Mouse (Mus musculus) large intestine, adult 2 months (tissue): ENCODE measurements around the gene Dnah5. TPM values are rescaled to one million over a fixed set of nuclear protein-coding genes. Genes with fewer than 3 reads are reported as not detected.

Source experiments
- DNase-seq: peaks from one replicate; pipeline ENCODE4 v3.0.0-alpha.2; 2012; ENCODE audit warnings: low read depth, low spot score
- WGBS: fragments of 180-500 bp; shearing (Covaris S2); methylation state at CpG from one replicate; pipeline ENCODE4 v1.1.7; 2018; 5-methylcytosine and 5-hydroxymethylcytosine counted together
- polyA plus RNA-seq: library from polyadenylated mRNA; depleted of rRNA; stranded (reverse); fragments of >200 nt; gene quantifications from 2 replicates; pipeline ENCODE4 v1.2.3, GENCODE M21; 2012; rRNA removed

Dnah5 gene
- polyA plus RNA-seq = 0.03 and 0.05 TPM in 2 replicates

DNA sequence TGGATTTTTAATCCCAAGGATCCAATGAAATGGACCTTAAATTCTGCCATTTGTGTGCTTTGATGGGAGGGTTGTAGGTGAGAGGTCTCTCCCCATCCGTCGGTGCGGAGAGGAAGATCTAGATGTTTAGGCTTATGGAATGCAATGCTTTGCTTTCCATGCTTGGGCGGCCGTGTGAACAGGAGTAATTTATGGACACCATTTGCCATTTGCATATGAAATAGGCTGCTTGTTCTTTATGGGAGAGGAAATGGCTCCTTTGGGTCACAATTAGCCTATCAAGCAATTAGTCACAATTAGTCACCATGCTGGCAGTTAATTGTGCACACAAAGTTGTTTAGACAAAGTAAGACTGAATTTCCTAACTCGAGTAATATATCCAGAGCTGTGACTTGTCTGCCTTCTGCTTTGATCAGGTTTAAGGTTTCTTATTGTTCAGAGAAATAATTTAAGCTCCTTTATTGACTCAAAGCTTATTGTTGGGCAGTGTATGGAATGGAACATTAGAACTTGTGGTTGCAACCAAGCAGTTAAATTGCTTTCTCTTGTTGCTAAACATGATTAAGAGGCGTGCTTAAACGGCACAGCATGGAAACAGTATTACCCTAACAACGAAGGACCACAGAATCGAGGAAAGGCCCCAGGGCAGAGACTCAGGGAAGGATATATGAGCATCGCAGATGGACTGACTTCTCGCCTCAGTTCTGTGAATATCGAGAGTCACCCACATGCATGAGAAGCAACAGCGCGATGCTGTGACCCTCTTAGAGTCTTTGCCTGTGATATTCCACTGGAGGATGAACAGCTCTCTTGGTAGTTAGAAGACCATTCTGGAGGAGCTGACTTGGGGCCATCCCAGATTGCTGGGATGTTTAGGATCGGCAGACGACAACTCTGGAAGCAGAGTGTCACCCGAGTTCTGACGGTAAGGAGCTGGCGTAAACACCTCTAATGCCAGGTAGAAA, at the start of gene Dnah5:
Dnah5 (plus strand) TSS at position 642 of the 965 bp plus-strand sequence.
- WGBS = 75% methylated on average over 20 of the region's 20 CpGs
- DNase-seq = no peak

DNA sequence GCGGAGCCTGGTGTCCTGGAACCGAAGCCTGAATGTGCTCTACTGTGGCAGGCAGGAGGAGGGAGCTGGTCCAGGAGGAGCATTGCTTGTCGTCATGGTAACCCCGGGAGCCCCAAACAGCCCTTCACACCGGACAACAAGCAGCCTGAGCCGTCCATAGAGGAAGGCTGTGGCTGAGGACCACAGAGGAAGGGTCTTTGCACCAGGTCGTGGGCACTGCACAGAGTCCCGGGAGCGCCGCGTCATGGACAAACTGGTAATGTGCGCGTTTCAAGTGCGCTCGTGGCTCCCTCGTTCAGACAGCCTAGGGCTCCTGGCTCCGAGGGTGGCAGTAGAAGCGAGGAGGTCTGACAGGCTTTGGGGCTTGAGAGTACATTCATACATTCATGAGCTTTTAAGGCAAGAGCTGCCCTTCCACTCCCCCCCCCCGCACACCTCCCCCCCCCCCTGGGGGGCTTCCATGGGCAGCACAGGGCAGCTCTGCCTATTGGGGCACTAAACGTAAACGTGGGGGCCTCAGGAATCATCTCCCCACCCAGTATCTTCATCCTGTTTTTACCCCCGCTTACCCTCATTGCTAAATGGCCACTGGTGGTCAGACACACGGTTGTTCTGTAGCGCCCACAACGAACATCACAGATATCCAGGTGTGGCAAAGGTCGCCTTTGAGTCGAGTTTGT, 48.6 kb upstream of the Dnah5 start:
- DNase-seq = no peak
- 10% methylated on average over 27 of the region's 27 CpGs for WGBS

DNA sequence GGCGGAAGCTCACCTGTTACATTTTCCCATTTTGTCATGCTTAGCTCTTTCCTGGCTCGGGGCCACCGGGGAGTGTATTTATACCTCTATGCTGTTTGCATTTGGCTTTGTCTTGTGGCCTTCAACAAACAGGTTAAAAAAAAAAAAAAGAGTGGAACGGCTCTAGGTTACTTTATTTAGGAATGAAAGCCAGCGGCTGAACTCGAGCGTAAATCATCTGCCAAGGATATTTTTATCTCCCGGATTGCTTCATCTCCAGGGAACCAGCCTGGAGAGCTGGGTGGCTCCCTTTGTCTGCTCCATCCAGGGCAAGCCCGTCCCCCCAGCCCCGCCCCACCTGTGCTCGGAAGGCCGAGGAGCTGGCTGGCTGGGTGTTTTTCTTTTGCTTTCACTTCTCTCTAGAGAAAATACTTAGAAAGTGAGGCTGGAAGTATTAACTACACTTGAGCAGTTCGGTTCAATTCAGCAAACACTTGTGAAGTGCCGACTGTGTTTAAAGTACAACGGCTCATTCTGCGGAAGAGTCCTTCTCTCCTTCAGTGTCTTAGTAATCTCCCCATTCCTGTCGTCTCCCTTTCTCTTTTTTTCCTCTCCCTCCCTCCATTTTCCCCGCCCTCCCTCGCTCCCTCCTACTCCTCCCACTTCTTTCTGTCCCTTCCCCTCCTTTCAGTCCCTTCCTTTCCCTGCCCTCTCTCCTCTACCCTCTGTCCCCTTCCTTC, 44.6 kb upstream of the Dnah5 start:
- 2% methylated on average over 19 of the region's 19 CpGs for WGBS
- DNase-seq = peak; percentile 60

DNA sequence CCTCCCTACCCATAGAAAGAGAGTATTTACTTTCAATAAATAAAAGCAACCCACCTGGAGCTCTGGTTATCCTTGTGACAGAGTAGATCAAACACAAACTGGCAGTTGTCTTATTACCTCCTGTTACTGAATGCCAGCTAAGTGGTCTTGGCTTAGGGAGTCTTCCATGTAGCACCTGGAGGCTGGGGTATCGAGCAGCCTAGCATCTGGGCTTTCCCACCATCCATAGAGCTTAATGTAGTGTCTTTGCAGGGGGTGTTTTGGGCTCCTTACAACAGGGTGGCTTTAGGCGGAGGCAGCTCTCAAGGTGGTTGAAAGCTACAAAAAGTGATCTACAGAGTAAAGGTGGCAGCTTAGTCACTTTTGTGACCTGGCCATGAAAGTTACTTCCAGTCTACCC, 41.3 kb upstream of the Dnah5 start:
- whole genome bisulfite sequencing = 85% methylated on average over 2 of the region's 2 CpGs
- DNase-seq = no peak

DNA sequence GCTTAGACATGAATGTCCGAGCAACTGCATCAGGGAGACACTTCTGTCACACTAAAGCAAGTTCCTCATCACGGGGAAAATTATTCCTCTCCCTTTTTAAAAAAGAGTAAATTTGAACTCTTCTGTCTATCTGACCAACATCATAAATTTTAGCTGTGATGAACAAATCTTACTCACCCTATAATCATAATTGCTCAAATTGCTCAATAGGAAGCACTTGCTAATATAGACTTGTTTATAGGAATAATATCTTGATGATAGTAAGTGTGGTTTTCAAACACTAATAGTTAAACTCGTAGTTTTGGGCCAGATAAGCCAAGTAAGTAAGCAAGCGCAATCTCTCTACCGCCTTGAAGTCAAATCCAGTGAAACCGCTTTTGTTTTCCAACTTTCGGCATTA, 38.3 kb upstream of the Dnah5 start:
- DNase-seq = no peak
- 83% methylated on average over 7 of the region's 7 CpGs for WGBS

DNA sequence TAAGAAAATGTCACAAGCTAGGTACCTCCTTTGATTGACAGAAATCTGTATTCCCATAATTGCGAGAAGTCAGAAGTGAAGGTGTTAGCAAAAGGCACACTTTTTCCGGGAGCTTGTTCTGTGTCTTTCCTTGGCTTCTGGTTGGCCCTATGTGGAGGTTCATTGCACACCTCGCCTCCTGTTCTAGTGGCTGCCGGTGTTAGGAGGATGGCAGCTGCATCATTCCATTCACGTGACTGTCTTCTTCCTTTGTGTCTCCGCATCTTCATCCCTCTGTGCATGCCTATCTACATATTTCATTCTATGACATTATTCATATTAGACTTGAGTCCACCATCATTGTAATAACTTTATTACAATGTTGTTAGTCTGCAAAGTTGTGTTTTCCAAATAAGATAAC, 37.5 kb upstream of the Dnah5 start:
- DNase-seq = no peak
- 87% methylated on average over 6 of the region's 6 CpGs for WGBS

DNA sequence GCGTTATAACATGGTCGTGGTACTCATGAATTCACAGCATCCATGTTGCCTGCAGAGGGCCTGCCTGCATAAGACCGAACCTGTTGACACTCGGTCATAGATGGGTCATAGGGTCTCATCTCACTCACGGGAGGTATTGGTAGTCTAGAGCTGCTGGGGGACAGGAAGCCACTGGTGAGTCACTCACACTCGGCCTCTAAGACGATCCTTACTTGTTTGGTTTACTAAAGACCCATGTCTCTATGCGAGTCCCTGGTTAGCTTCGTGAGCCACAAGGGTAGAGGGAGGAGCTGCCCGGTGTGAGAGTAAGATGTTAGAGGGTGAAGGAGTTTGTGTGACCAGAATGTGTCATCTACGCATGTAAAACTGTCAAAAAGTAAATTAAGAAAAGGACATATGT, 24.6 kb upstream of the Dnah5 start:
- WGBS = 74% methylated on average over 11 of the region's 11 CpGs
- no peak for DNase-seq

DNA sequence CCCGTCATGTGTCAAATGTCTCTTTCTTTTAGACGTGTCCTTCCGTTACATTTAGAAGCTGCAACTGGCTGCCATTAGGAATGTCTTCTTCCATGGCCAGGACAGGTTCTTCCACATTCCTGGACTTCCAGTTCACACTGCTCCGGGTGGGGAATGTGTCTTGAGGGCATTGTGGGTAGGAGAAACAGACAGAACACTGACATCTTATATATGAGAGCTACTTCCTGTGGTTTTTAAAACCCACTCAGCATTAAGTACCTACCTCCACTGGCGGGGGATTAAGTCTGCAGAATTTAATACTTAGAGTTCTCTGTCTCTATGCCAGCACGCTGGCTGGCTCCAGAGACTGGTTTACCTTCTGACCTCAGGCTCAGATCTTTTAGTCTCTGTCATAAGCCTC, 24.0 kb upstream of the Dnah5 start:
- WGBS = 53% methylated on average over 6 of the region's 6 CpGs
- DNase-seq = no peak

DNA sequence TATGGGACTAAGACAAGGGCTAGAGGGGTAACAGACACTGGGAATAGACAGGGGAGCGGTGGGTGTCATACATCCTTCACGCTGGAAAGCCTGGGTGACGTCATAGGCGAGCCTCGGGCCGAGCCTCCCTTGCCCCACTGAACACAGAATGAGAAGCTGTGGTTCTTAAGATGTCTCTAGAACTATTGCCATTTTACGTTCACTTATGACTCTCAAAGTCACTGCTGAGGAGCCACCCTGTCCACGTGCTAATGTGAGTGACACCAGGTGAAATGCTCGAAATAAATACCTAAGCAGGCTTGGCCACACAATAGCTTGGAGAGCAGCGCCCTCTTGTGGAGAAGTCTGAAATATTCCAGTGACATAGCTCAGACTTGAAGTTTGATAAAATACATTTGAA, 21.7 kb upstream of the Dnah5 start:
- peak; percentile 60 for DNase-seq
- WGBS = 16% methylated on average over 10 of the region's 10 CpGs

DNA sequence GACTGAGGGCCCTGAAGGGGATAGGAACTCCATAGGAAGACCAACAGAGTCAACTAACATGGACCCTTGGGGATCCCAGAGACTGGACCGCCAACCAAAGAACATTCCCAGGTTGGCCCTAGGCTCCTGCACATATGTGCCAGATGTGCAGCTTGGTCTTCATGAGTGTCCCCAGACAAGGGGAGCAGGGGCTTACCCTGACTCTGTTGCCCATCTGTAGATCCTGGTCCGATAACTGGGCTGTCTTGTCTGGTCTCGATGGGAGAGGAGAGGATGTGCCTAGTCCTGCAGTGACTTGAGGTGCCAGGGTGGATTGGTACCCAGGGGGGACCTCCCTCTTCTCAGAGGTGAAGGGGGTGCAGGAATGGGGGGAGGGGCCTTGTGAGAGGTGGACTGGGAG, 21.0 kb upstream of the Dnah5 start:
- DNase-seq = no peak
- 47% methylated on average over 3 of the region's 3 CpGs for WGBS

DNA sequence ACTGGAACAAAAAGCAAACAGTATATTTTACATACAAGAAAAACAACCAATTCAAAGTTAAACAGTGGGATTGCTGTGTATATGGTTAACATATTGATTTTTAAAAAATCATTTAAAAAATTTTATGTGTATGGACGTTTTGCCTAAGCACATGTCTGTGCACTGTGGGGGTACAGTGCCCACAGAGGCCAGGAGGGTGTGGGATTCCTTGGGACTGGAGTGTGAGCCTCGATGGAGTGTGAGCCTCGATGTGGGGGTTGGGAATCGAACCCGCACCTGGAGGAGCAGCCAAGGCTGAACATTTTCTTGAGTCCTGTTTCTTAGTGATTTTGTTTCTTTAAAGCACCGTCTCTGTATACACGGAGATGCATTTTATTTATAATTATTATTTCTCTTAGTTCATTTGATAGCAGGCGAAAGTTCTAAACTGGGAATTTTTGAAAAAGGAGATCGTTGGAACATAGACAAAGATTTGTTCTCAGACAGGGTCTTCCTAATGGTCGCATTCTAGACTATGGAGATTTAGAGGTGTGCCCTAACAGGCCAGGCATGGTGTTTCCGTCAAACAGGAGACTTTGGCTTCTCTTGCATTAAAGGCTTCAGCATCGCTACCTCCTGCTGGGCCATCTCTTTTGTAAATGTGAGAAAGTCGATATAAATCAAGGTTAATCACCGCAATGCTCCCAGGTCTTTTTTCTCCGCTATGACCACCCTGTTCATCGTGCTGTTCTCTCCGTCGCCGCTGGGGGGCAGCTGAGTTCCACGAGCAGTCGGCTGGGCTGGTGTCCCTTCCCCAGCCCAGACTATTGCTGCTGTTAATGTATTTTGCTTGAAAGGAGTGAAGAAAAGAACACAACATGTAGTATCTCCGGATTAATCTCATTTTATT, 15.8 kb upstream of the Dnah5 start:
- DNase-seq = peak; percentile 6
- WGBS = 26% methylated on average over 22 of the region's 22 CpGs

DNA sequence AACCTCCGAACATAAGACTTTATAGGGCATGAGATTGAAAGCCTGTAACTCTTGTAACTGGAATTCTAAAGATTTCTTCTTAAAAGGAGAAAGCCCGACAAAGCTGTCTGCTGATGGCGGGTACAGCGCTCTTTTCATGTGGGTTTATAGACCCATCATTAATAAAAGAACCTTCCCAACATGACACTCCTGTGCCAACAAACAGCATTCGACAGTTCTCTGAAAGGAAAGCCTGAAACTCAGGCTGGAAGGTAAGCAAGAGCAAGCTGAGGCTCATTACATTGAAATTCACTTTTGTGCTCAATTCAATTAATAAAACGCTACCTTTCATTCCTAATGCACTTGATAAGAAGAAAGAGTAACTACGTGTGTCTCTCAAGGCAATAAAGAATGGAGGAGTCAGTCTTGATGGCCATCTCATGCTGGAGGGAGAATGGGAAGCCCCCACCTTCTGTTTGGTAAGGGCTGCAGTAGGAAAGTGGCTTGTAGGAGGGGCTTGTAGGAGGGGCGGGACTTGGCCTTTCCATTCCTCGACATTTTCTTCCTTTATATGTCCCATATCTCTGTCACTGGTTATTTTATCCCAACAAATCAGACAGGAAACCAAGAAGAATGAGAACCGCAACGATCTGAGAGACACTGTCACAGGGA, 15.1 kb upstream of the Dnah5 start:
- no peak for DNase-seq
- 70% methylated on average over 11 of the region's 11 CpGs for WGBS

DNA sequence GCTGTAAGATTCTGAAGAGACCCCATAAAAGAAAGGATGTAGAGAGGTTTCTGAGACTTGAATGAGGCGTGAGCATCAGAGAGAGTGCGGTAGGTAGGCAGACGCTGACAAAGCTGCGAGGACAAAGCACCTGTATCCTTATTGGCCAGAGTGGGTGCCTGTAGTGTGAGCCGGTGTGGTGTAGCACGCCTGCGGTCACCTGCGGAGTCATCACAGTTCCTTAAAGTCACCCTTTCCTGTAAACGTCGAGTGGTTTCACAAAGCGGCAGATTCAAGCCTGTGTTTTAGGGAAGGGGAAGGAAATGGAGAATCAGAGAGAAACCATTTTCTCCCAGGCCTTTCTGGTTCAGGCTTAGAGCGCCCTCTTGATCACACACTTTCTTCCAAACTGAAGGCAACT, 13.9 kb upstream of the Dnah5 start:
- WGBS = 39% methylated on average over 12 of the region's 12 CpGs
- no peak for DNase-seq

DNA sequence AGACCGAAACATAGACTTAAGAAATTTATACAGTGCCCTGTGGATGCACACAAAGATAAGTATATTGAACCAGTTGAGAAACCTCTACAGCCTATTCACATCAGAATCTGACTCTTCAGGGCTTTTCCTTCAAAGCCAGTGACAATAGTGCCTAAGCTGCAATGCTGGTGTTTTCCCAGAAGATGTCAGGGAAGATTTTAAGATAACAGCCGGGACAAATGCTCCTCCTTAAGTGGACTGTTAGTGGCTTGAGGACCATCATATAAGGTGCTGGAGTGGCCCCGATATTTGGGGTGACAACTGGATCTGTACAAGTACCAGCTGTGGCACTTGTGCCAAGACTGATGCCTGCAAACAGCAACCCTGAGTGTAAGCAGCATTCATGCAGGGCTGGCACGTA, 4.9 kb upstream of the Dnah5 start:
- DNase-seq = no peak
- 47% methylated on average over 4 of the region's 4 CpGs for WGBS

DNA sequence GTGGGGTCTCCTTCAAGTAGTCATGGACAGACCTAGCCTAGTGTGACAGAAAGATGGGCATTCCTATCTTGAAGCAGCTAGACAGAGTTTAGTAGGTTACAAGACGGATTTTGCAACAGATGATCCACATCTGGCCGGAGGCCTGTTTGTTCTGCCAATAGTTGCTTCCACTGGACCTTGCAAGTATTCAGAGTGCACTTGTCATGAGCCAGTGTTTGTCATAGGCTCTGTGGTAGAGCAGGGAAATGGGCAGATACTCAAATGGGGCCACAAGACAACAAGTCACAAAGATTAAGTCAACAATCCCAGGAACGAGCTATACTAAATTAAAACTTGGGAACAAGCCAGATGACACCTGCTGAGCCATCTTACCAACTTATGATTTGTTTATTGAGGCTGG, 1.1 kb downstream of the Dnah5 start:
- no peak for DNase-seq
- WGBS = 51% methylated on average over 3 of the region's 3 CpGs

DNA sequence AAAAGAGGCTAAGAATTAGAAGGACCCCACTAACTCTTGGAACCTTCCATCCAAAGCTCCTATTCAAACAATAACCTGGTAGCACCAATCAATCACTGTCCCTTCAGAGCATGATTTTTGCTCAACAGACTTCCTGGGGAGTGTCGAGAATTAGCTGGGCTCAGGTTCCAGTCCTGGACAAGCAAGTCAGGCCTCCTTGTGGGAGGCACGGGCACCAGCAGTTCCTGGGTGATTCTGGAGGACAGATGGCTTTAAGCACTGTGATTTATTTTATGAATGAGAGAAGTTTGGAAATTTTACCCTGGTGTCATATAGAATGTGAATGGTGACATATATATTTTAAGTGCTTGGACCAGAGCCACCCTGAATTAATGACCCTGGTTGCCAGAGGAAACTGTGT, 4.0 kb downstream of the Dnah5 start:
- 44% methylated on average over 2 of the region's 2 CpGs for WGBS
- no peak for DNase-seq

DNA sequence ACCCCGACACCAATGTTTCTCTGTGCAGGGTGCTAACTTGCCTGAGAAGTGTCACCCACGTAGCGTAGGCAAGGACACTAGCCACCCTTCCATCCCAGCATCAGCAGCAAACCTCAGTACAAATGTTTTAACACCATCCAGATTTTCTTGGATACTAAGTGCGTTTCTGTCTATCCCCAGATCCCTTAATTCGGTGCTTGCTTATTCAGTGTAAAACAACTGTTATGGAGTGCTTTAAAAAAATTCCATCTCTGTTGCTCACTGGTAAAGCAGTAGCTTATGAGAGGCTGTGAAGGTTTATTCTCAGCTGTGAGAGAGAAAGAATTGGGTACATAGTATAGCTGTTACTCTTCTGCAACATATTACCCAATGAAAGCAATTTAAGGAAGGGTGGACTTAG, 9.5 kb downstream of the Dnah5 start:
- WGBS = 77% methylated on average over 5 of the region's 5 CpGs
- no peak for DNase-seq

DNA sequence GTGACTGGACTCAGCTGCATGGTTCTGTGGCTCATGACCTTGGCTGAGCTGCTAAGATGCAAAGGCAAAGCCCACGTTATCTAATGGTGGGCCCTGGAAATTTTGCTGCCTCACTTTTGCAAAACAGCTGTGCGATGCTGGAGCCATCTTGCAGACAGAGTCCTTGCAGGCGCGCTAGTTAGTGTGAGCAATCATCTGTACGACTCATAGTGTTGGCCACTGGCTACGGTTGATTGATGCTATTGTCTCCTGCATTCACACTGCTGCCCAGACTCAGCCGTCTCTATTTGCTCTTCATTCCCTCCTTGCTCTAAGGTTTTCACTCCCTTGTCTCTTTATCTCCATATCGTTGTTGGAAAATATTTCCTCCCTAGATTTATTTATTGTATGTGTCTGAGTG, 12.8 kb downstream of the Dnah5 start:
- DNase-seq = no peak
- 48% methylated on average over 8 of the region's 8 CpGs for WGBS

DNA sequence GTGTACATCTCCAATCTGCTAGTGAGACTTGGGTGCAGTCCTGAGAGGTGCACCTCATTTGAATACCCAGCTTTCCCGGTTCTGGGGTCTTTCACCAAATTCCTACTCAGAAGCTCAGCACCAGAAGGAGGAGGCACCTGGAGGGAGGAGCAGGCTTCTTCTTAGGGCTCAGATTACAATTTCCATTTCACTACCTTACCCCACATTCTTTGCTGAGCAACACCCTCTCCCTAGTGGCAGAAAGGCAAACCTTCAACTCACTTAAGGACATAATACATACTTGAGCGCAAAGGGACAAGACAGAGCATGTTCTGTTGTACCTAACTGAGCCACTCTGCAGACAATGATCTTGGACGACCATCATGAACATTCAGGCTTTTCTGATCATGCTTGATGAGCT, 23.8 kb downstream of the Dnah5 start:
- DNase-seq = no peak
- 50% methylated on average over 3 of the region's 3 CpGs for WGBS
